Mouse (Mus musculus): Measurements from ENCODE around the gene Rgs10. TPM values are rescaled to one million over a fixed set of nuclear protein-coding genes. Genes with fewer than 3 reads are reported as not detected.

The Rgs10 gene
- polyA plus RNA-seq, 1 experiment from 2014 or later = 14.0 TPM

GRCm38 (mm10) chr7:128433213-128433612 lies 14.7 kb upstream of the Rgs10 start:
- Histone ChIP-seq H3K9ac (no peak overlapping the region), H3K4me3 (no peak overlapping the region), H3K27ac (no peak overlapping the region), H3K4me1 (no peaks in the 10 kb centered on the region), H3K9me3 (peaks cover 5% of the 10 kb centered on the region; the same call in 1 of the 2 replicates), H3K27me3 (no peaks in the 10 kb centered on the region), H3K4me2 (replicated peaks) (no peak overlapping the region), H3K36me3 (no peaks in the 10 kb centered on the region)
- ATAC-seq (ENCODE audit: insufficient number of reproducible peaks, insufficient read depth, low FRiP score, low TSS enrichment) = no peak
- 45% methylated on average over 1 of the region's 1 CpGs for whole genome bisulfite sequencing

GRCm38 (mm10) chr7:128432574-128432973 lies 14.0 kb upstream of the Rgs10 start:
- no peak overlapping the region for H3K4me3 ChIP-seq
- WGBS = 74% methylated on average over 10 of the region's 10 CpGs
- no peaks in the 10 kb centered on the region for H3K36me3 ChIP-seq
- no peaks in the 10 kb centered on the region for H3K27me3 ChIP-seq
- H3K9ac ChIP-seq = no peak overlapping the region
- H3K9me3 ChIP-seq = peaks cover 5% of the 10 kb centered on the region; the same call in 1 of the 2 replicates
- ATAC-seq (ENCODE audit: insufficient number of reproducible peaks, insufficient read depth, low FRiP score, low TSS enrichment) = no peak
- H3K4me2 ChIP-seq (replicated peaks) = no peak overlapping the region
- no peaks in the 10 kb centered on the region for H3K4me1 ChIP-seq
- H3K27ac ChIP-seq = no peak overlapping the region

GRCm38 (mm10) chr7:128422491-128422890 lies 3.9 kb upstream of the Rgs10 start:
- Histone ChIP-seq H3K9ac (no peak overlapping the region), H3K9me3 (no peaks in the 10 kb centered on the region), H3K27me3 (peaks cover 46% of the 10 kb centered on the region), H3K4me3 (no peak overlapping the region), H3K27ac (no peak overlapping the region), H3K4me1 (0 out of 2 replicates have a peak, but pooled peaks cover 6% of the 10 kb centered on the region), H3K36me3 (no peaks in the 10 kb centered on the region), H3K4me2 (replicated peaks) (no peak overlapping the region)
- no peak for ATAC-seq (ENCODE audit: insufficient number of reproducible peaks, insufficient read depth, low FRiP score, low TSS enrichment)
- WGBS = 73% methylated on average over 3 of the region's 3 CpGs

- Histone ChIP-seq H3K9me3 (no peaks in the 10 kb centered on the region), H3K9ac (no peak overlapping the region), H3K27me3 (peaks cover 54% of the 10 kb centered on the region), H3K36me3 (no peaks in the 10 kb centered on the region), H3K4me2 (replicated peaks) (no peak overlapping the region), H3K4me1 (0 out of 2 replicates have a peak, but pooled peaks cover 6% of the 10 kb centered on the region), H3K27ac (no peak overlapping the region), H3K4me3 (no peak overlapping the region)
- 86% methylated on average over 7 of the region's 7 CpGs for WGBS
- no peak for ATAC-seq (ENCODE audit: insufficient number of reproducible peaks, insufficient read depth, low FRiP score, low TSS enrichment)
Observed at GRCm38 (mm10) chr7:128421701-128422100, 3.1 kb upstream of the Rgs10 start.

GRCm38 (mm10) chr7:128419690-128420089 lies 1.1 kb upstream of the Rgs10 start:
- H3K4me1 ChIP-seq = 0 out of 2 replicates have a peak, but pooled peaks cover 6% of the 10 kb centered on the region
- no peak overlapping the region for H3K4me3 ChIP-seq
- 7% methylated on average over 9 of the region's 9 CpGs for WGBS
- H3K4me2 ChIP-seq (replicated peaks) = no peak overlapping the region
- H3K27me3 ChIP-seq = peaks cover 71% of the 10 kb centered on the region
- ATAC-seq (ENCODE audit: insufficient number of reproducible peaks, insufficient read depth, low FRiP score, low TSS enrichment) = no peak
- H3K9ac ChIP-seq = no peak overlapping the region
- no peaks in the 10 kb centered on the region for H3K36me3 ChIP-seq
- H3K27ac ChIP-seq = no peak overlapping the region
- H3K9me3 ChIP-seq = no peaks in the 10 kb centered on the region

- Histone ChIP-seq H3K9ac (peak overlapping the region; percentile 70), H3K4me1 (0 out of 2 replicates have a peak, but pooled peaks cover 6% of the 10 kb centered on the region), H3K4me3 (peak overlapping the region; percentile 68), H3K4me2 (replicated peaks) (peak overlapping the region; percentile 99), H3K27ac (no peak overlapping the region), H3K36me3 (no peaks in the 10 kb centered on the region), H3K27me3 (peaks cover 81% of the 10 kb centered on the region), H3K9me3 (no peaks in the 10 kb centered on the region)
- WGBS = 4% methylated on average over 32 of the region's 32 CpGs
- ATAC-seq (ENCODE audit: insufficient number of reproducible peaks, insufficient read depth, low FRiP score, low TSS enrichment) = no peak
Observed at GRCm38 (mm10) chr7:128417226-128417929, 1.2 kb downstream of the Rgs10 start.

- ATAC-seq (ENCODE audit: insufficient number of reproducible peaks, insufficient read depth, low FRiP score, low TSS enrichment) = no peak
- 61% methylated on average over 6 of the region's 6 CpGs for WGBS
- H3K4me2 ChIP-seq (replicated peaks) = no peak overlapping the region
- no peak overlapping the region for H3K9ac ChIP-seq
- no peaks in the 10 kb centered on the region for H3K9me3 ChIP-seq
- peaks cover 76% of the 10 kb centered on the region for H3K27me3 ChIP-seq
- H3K4me1 ChIP-seq = 0 out of 2 replicates have a peak, but pooled peaks cover 6% of the 10 kb centered on the region
- H3K27ac ChIP-seq = no peak overlapping the region
- no peak overlapping the region for H3K4me3 ChIP-seq
- H3K36me3 ChIP-seq = no peaks in the 10 kb centered on the region
Observed at GRCm38 (mm10) chr7:128416664-128417063, 1.9 kb downstream of the Rgs10 start.

- Histone ChIP-seq H3K9me3 (no peaks in the 10 kb centered on the region), H3K4me1 (0 out of 2 replicates have a peak, but pooled peaks cover 6% of the 10 kb centered on the region), H3K9ac (no peak overlapping the region), H3K36me3 (no peaks in the 10 kb centered on the region), H3K27ac (no peak overlapping the region), H3K4me2 (replicated peaks) (no peak overlapping the region), H3K4me3 (no peak overlapping the region), H3K27me3 (peaks cover 57% of the 10 kb centered on the region)
- no peak for ATAC-seq (ENCODE audit: insufficient number of reproducible peaks, insufficient read depth, low FRiP score, low TSS enrichment)
- 54% methylated on average over 8 of the region's 8 CpGs for WGBS
Observed at GRCm38 (mm10) chr7:128414433-128414832, 4.1 kb downstream of the Rgs10 start.

GRCm38 (mm10) chr7:128412071-128412833 lies 6.3 kb downstream of the Rgs10 start:
- H3K27ac ChIP-seq = no peak overlapping the region
- H3K27me3 ChIP-seq = peaks cover 36% of the 10 kb centered on the region
- no peak overlapping the region for H3K4me3 ChIP-seq
- WGBS = 67% methylated on average over 10 of the region's 10 CpGs
- H3K36me3 ChIP-seq = no peaks in the 10 kb centered on the region
- no peak for ATAC-seq (ENCODE audit: insufficient number of reproducible peaks, insufficient read depth, low FRiP score, low TSS enrichment)
- no peak overlapping the region for H3K4me2 ChIP-seq (replicated peaks)
- H3K9ac ChIP-seq = no peak overlapping the region
- H3K9me3 ChIP-seq = no peaks in the 10 kb centered on the region
- H3K4me1 ChIP-seq = no peaks in the 10 kb centered on the region

GRCm38 (mm10) chr7:128410708-128411413 lies 7.7 kb downstream of the Rgs10 start:
- H3K27ac ChIP-seq = no peak overlapping the region; the same call in 1 of the 2 replicates
- no peak for ATAC-seq (ENCODE audit: insufficient number of reproducible peaks, insufficient read depth, low FRiP score, low TSS enrichment)
- H3K9me3 ChIP-seq = no peaks in the 10 kb centered on the region
- no peak overlapping the region for H3K4me3 ChIP-seq
- WGBS = 61% methylated on average over 11 of the region's 11 CpGs
- no peak overlapping the region for H3K9ac ChIP-seq
- H3K4me1 ChIP-seq = no peaks in the 10 kb centered on the region
- no peaks in the 10 kb centered on the region for H3K36me3 ChIP-seq
- peaks cover 22% of the 10 kb centered on the region for H3K27me3 ChIP-seq
- no peak overlapping the region for H3K4me2 ChIP-seq (replicated peaks)

- H3K9ac ChIP-seq = no peak overlapping the region
- no peak overlapping the region for H3K4me2 ChIP-seq (replicated peaks)
- H3K36me3 ChIP-seq = no peaks in the 10 kb centered on the region
- H3K9me3 ChIP-seq = no peaks in the 10 kb centered on the region
- H3K27me3 ChIP-seq = no peaks in the 10 kb centered on the region
- no peak for ATAC-seq (ENCODE audit: insufficient number of reproducible peaks, insufficient read depth, low FRiP score, low TSS enrichment)
- no peaks in the 10 kb centered on the region for H3K4me1 ChIP-seq
- no peak overlapping the region for H3K27ac ChIP-seq
- WGBS = 84% methylated on average over 5 of the region's 5 CpGs
- no peak overlapping the region for H3K4me3 ChIP-seq
Observed at GRCm38 (mm10) chr7:128408265-128408664, 10.3 kb downstream of the Rgs10 start.
